Mouse (Mus musculus) stomach, postnatal 0 days (tissue): ENCODE data around the gene Epha8. TPM values are rescaled to one million over a fixed set of nuclear protein-coding genes. Genes with fewer than 3 reads are reported as not detected.

Experiments
- ATAC-seq: fragments of 200-750 bp; cut with Nextera tagmentation; 2 replicates; pipeline ENCODE4 v1.8.0; 2017; ENCODE audit not compliant: low FRiP score, low TSS enrichment
- DNase-seq: peaks from one replicate; pipeline ENCODE4 v3.0.0-alpha.2; 2016; ENCODE audit warnings: low spot score
- H3K27ac ChIP-seq: fragments of 300-500 bp; sonication (generic); replicated peaks from 2 replicates; pipeline ENCODE4 v1.5.1; 2014; ENCODE audit warnings: mild to moderate bottlenecking, control low read depth
- H3K27me3 ChIP-seq: fragments of 300-500 bp; sonication (generic); 2 replicates; pipeline ENCODE4 v1.6.1; 2014; ENCODE audit warnings: low read length; ENCODE audit not compliant: control insufficient read depth, insufficient read depth
- H3K36me3 ChIP-seq: fragments of 300-500 bp; sonication (generic); 2 replicates; pipeline ENCODE4 v1.6.1; 2014; ENCODE audit warnings: low read length, mixed read lengths; ENCODE audit not compliant: control insufficient read depth, insufficient read depth
- H3K4me1 ChIP-seq: fragments of 300-500 bp; sonication (generic); replicated peaks from 2 replicates; pipeline ENCODE4 v1.6.1; 2014; ENCODE audit warnings: antibody characterized with exemption; ENCODE audit not compliant: control insufficient read depth, insufficient read depth
- H3K4me2 ChIP-seq: fragments of 300-500 bp; sonication (generic); replicated peaks from 2 replicates; pipeline ENCODE4 v1.6.1; 2014; ENCODE audit warnings: low read depth, mild to moderate bottlenecking, control low read depth, moderate library complexity
- H3K4me3 ChIP-seq: fragments of 300-500 bp; sonication (generic); 2 replicates; pipeline ENCODE4 v1.5.1; 2014; ENCODE audit warnings: low read depth, low read length, control low read depth
- H3K9ac ChIP-seq: fragments of 300-500 bp; sonication (generic); 2 replicates; pipeline ENCODE4 v1.6.1; 2014; ENCODE audit warnings: mild to moderate bottlenecking, low read length, control low read depth, mixed read lengths
- H3K9me3 ChIP-seq: fragments of 300-500 bp; sonication (generic); 2 replicates; pipeline ENCODE4 v1.6.1; 2016; ENCODE audit warnings: low read length; ENCODE audit not compliant: control insufficient read depth
- CTCF ChIP-seq: IDR thresholded peaks from 2 replicates; pipeline ENCODE4 v1.5.1; 2016; ENCODE audit warnings: antibody characterized with exemption, low read depth, mild to moderate bottlenecking, moderate library complexity
- EP300 ChIP-seq: optimal IDR thresholded peaks from 2 replicates; pipeline ENCODE3; 2016; ENCODE audit warnings: antibody characterized with exemption
- WGBS: fragments of 180-500 bp; shearing (Covaris S2); extraction: QIAGEN DNeasy Blood & Tissue Kit; methylation state at CpG from one replicate; pipeline ENCODE4 v1.1.7; 2014; 5-methylcytosine and 5-hydroxymethylcytosine counted together
- polyA plus RNA-seq: library from polyadenylated mRNA; unstranded; fragments of >200 nt; fragmentation: Nextera tagmentation; extraction: Ambion mirVana; gene quantifications from 2 replicates; pipeline ENCODE4 v1.2.1, GENCODE M21; 2015

Gene Epha8
- polyA plus RNA-seq, 1 experiment from 2014 or later = 0.11 TPM

- Histone ChIP-seq H3K4me2 (no peak overlapping the region), H3K27me3 (no peaks in the 10 kb centered on the region), H3K9me3 (no peaks in the 10 kb centered on the region), H3K4me1 (no peaks in the 10 kb centered on the region), H3K27ac (no peak overlapping the region), H3K36me3 (no peaks in the 10 kb centered on the region), H3K9ac (no peak overlapping the region), H3K4me3 (no peak overlapping the region)
- TF ChIP-seq EP300 (no peak), CTCF (no peak)
- ATAC-seq (no peak), DNase-seq (no peak)
- WGBS = 29% methylated on average over 10 of the region's 10 CpGs
These were observed 60.2 kb downstream of the Epha8 start for GRCm38 (mm10) chr4:136896461-136896860.

GRCm38 (mm10) chr4:136895861-136896260, 60.8 kb downstream of the Epha8 start:
- TF ChIP-seq EP300 = no peak
- TF ChIP-seq CTCF = no peak
- ATAC-seq = no peak
- no peak overlapping the region for H3K9ac ChIP-seq
- no peak overlapping the region for H3K4me3 ChIP-seq
- WGBS = 12% methylated on average over 15 of the region's 15 CpGs
- H3K9me3 ChIP-seq = no peaks in the 10 kb centered on the region
- no peaks in the 10 kb centered on the region for H3K36me3 ChIP-seq
- H3K4me1 ChIP-seq = no peaks in the 10 kb centered on the region
- no peak overlapping the region for H3K27ac ChIP-seq
- H3K27me3 ChIP-seq = no peaks in the 10 kb centered on the region
- no peak overlapping the region for H3K4me2 ChIP-seq
- no peak for DNase-seq

- 63% methylated on average over 4 of the region's 4 CpGs for WGBS
- DNase-seq (no peak), ATAC-seq (no peak)
- H3K4me2 ChIP-seq = no peak overlapping the region
- H3K4me3 ChIP-seq = no peak overlapping the region
- H3K27me3 ChIP-seq = no peaks in the 10 kb centered on the region
- no peaks in the 10 kb centered on the region for H3K4me1 ChIP-seq
- H3K9me3 ChIP-seq = no peaks in the 10 kb centered on the region
- TF ChIP-seq EP300 (no peak), CTCF (no peak)
- H3K36me3 ChIP-seq = no peaks in the 10 kb centered on the region
- no peak overlapping the region for H3K27ac ChIP-seq
- H3K9ac ChIP-seq = no peak overlapping the region
These were observed 61.8 kb downstream of the Epha8 start for GRCm38 (mm10) chr4:136894821-136895220.

GRCm38 (mm10) chr4:136893691-136894543, 62.7 kb downstream of the Epha8 start:
- TF ChIP-seq CTCF (peak; percentile 84), EP300 (no peak)
- Histone ChIP-seq H3K27ac (no peak overlapping the region), H3K4me1 (no peaks in the 10 kb centered on the region), H3K4me3 (no peak overlapping the region), H3K9ac (no peak overlapping the region), H3K9me3 (no peaks in the 10 kb centered on the region), H3K4me2 (no peak overlapping the region), H3K36me3 (no peaks in the 10 kb centered on the region), H3K27me3 (no peaks in the 10 kb centered on the region)
- DNase-seq (peak; percentile 64), ATAC-seq (0 out of 2 replicates have a peak, but pooled peaks have one; percentile 27)
- WGBS = 5% methylated on average over 9 of the region's 9 CpGs

GRCm38 (mm10) chr4:136892811-136893210, 63.8 kb downstream of the Epha8 start, which contains the start of gene C1qc:
TSS of gene C1qc (minus strand) at chr4:136893065.
- Histone ChIP-seq H3K4me3 (no peak within 1 kb of the TSS), H3K4me2 (no peak within 1 kb of the TSS), H3K4me1 (no peaks in the 10 kb centered on the region), H3K27me3 (no peaks in the 10 kb centered on the region), H3K27ac (no peak within 1 kb of the TSS), H3K9ac (no peak within 1 kb of the TSS), H3K9me3 (no peaks in the 10 kb centered on the region), H3K36me3 (no peaks in the 10 kb centered on the region)
- 54% methylated on average over 5 of the region's 5 CpGs for WGBS
- DNase-seq (no peak), ATAC-seq (peak; percentile 11; the same call in 1 of the 2 replicates)
- TF ChIP-seq CTCF (no peak), EP300 (no peak)

GRCm38 (mm10) chr4:136892371-136892770, 64.2 kb downstream of the Epha8 start:
- WGBS = 67% methylated on average over 7 of the region's 7 CpGs
- no peaks in the 10 kb centered on the region for H3K27me3 ChIP-seq
- H3K4me2 ChIP-seq = no peak overlapping the region
- TF ChIP-seq CTCF (no peak), EP300 (no peak)
- H3K9me3 ChIP-seq = no peaks in the 10 kb centered on the region
- no peak overlapping the region for H3K27ac ChIP-seq
- ATAC-seq = no peak
- no peak for DNase-seq
- H3K4me3 ChIP-seq = no peak overlapping the region
- no peaks in the 10 kb centered on the region for H3K36me3 ChIP-seq
- no peaks in the 10 kb centered on the region for H3K4me1 ChIP-seq
- no peak overlapping the region for H3K9ac ChIP-seq
